Mouse (Mus musculus) embryo, embryonic 11 days (tissue): ENCODE data around the gene Il18rap.

ENCODE experiments used
- DNase-seq: peaks from one replicate; pipeline ENCODE4 v3.0.0-alpha.2; 2015

Gene Il18rap

GRCm38 (mm10) chr1:40514851-40515585 lies at the start of gene Il18rap:
Gene Il18rap (plus strand): TSS chr1:40515362.
- DNase-seq = peak; percentile 4

DNA sequence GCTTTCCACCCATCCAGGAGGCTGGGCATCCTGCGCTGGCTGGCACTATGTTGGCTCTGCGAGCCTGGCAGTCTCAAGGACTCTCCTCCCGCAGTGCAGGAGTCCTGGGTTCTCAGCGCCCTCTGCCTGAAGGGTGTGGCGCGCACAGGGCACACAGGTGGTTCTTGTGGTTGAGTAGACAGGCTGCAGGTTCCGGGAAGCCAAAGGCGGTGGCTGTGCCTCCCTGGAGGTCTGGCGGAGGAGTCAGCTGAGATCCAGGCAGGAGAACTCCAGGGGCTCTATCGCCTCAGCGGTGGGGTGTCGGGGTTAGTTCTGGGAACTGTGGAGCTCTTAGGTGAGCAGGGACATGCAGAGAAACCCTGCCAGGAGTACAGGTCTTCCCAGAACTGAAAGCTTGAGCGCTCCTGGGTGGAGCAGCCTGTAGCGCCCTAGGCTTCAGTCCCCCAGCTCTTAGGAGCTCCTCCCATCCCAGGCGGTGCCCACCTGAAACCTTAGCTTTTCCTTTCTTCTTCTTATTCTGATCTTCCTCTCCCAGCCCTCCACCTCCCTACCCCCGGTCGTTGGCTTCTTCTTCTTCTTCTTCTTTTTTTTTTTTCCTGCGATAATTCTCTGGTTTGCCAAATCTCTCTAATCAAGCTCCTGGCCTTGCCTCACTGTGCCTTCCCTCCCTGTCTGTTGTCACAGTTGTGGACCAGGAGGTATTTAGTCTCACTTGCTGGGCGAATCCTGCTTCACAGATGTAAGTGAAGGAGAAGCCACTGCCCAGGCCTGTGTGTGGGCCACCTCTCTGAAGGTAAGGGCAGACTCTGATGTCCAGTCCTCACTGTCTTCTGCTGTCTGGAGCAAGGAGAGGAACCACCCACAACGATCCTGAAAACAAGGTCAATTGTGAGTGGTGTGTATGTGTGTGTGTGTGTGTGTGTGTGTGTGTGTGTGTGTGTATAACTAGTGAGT lies 49.4 kb upstream of the Il18rap start, which contains the start of gene Il18r1:
Gene Il18r1 (plus strand): TSS at position 76 of the 954 bp plus-strand sequence.
- DNase-seq = no peak

DNA sequence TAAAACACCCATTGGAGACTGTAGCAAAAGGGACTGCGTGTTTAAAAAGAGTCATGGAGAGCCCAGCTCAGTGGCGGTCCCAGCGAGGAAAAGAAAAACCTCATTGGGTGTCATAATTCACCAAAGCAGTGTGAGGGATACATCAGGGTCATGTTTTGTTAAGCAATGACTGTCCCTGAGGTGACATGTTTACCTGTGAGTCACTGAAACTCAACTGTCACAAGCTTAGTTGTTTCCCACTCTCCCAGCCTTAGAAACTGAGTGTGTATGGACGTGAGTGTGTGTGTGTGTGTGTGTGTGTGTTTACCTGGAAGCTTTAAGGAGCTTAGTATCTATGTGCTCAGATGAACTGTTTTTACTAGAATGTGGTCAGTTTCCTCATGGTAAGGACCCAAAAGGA lies 47.9 kb upstream of the Il18rap start:
- DNase-seq = no peak

- no peak for DNase-seq
These were observed 46.4 kb upstream of the Il18rap start for GRCm38 (mm10) chr1:40468805-40469204.

DNA sequence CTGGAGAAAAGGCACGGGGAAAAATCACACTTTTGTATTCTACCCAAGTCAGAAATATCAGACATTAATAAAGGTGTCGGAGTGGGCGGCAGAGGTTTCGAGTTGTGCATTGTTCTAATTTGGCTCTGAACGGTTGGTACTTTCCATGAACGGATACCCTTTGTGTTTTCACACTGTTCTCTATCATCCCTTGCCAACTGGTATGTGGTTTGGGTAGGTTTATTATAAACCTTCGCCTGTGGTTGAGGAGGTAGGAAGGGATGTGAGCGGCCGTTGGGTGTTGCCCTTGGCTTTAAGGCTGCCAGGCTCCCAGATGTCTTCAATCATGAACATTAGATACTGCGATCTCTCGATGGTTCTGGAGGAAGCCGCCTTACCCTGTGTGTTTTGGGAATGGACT lies 45.3 kb upstream of the Il18rap start:
- DNase-seq = no peak

- DNase-seq = no peak
These were observed 42.8 kb upstream of the Il18rap start for GRCm38 (mm10) chr1:40472401-40472800.

- no peak for DNase-seq
These were observed 41.5 kb upstream of the Il18rap start for GRCm38 (mm10) chr1:40473640-40474039.

- DNase-seq = no peak
These were observed 40.8 kb upstream of the Il18rap start for GRCm38 (mm10) chr1:40474336-40474735.

DNA sequence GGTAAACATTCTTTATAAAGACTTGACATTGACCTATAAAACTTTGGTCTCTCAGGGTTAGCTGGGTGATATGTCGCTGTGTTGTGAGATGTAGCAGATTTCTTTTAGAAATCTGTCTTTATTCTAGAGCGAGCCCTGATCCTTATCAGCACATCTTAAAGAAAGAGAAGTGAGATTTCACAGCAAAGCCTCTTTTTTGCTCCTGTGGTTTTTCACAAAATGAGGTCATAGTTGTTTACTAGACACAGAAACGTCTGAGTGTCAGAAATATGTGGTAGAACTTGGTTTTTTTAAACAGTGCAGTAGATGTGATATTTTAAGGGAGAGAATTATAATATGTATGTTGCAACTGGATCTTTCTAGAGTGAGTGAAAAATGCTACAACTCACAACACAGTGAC lies 39.5 kb upstream of the Il18rap start:
- DNase-seq = no peak

DNA sequence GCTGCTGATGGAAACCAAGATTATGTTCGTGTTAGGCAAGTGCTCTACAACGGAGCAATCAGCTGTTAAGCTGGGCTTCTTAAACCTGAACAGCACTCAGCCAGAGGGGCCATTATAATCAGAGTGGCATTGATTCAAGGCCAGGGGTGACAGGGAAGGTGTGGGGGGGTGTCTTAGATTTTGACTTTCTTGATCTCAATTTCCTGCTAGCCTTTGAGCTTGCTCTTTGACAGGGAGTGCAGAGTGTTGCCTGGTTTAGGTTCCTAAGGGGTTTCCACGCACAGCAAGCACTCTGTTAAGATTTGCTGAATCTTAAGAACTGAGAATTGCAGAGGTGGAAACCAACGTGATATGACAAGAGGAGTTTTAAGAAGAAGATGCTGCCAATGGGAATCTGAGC lies 38.4 kb upstream of the Il18rap start:
- DNase-seq = no peak

DNA sequence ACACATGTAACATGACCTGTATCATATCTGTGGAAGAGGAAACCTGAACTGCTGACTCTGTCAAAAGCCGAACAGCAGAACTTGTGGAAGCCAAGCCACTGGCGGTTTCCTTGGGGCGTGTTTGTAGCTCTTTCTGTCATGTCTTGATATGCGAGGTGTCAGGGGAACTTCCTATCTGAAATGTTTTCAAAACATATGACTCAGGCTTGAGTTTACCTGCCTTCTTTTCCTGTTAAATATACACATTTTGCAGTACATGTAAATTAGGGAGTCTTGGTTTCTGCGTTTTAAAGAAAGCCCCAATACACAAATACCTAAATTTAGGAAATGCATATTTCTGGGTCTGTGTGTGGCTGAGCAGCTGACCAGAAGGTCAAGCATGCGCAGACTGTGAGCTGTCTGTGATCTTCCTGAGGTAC lies 35.6 kb upstream of the Il18rap start:
- DNase-seq = no peak

DNA sequence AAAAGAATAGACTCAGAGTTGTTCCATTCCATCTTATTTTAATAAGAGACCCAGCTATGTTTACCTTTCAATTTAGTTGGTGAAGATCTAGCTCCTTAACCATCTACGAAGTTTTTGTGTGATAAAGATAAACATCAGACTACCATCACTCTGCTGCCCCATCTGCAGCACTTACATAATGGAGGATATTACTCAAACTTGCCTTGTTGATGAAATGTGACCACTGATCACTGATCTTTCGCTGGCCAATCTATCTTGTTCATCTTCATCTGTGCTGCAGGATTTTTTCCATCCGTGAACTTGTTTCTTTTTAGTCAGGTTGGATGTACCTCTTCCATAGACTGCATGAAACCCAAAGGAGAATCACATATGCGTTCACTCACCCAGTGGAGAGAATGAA lies 20.6 kb upstream of the Il18rap start:
- DNase-seq = no peak

DNA sequence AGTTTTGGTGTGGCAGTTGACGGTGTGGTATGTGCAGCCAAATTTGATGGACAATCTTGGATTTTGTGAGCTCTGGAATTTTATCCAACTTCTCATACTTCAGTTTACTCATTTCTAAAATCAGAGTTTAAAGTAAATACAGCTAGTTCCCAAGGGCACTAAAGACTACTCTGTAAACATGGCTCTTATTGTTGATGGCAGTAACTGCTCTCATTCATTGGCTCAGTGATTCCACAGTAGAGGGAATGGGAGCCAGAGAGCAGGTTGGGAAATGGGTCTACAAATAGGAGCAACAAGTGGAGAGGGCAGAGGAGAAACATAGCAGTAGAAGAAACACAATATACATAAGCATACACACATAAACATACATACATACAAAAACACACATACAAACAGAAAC lies 15.5 kb upstream of the Il18rap start:
- DNase-seq = no peak

DNA sequence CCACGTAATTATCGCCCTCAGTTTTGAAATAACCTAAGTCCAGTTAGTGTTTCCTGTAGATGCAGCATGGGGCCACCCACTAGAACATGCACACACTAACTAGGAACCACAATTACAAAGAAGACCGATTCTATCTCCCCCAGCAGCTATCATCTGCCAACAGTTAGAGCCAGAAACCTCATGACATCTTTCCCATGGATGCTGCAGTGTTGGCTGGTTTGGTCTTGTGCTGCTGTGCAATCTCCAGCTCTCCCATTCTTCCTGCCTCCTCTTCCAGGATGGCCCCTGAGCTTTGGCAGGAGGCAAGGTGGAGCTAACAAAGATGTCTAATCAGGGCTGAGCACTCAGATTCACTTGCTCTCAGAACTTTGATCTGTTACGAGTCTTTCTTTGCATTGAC lies 14.0 kb upstream of the Il18rap start:
- no peak for DNase-seq

- no peak for DNase-seq
These were observed 13.4 kb upstream of the Il18rap start for GRCm38 (mm10) chr1:40501546-40502398.

DNA sequence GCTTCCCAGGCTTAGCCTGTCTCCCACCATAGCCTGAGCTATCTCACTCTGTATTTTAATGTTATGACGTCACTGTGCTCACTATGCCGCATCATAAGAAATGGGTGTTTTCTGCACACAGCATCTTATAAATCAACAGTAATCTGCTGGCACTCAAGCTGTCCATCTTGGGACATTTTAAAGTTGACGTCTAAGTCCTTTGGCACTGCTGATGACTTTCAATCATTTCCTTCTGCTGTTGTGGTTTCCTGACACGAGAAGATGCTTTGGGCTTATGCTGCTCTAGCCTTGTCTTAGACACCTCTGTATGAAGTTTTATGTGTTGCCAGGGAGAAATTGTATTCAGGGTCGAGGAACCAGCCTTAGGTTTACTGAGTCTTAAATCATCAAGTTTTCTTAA lies 10.6 kb upstream of the Il18rap start:
- no peak for DNase-seq

DNA sequence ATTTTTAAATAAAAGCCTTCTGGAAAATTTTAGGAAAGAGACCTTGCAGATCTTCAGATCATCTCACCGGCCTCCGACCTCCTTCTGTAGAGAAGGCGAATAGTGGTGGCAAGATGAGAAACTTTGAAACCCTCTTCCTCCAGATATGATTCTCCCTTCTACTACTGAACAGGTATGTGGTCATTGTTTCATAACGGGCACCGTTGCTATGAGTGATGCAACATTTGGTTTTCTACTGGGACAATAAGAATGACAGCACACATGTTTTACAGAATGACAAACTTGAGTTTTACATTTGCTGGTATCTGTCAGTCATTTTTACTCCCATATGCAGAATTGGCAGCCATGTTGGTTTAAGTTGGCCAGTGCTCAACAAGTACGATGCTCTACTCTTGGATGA lies 1.2 kb downstream of the Il18rap start:
- DNase-seq = no peak

DNA sequence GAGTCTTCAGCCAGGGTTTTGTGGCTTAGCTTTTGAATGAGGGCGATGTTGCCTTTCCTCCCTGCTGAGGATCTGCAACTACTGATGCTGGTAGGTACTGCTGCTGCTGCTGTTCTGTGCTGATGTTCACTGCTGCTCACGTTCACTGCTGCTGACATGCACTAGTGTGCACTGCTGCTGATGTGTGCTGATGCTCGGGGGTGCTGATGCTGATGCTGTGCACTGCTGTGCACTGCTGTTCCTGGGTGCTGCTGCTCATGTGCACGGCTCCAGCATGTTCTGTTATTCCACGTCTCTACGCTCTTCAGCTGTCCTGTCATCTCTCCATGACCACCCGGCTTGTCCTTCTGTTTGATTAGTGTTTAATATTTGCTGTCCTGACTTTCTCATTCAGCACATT lies 7.8 kb downstream of the Il18rap start:
- no peak for DNase-seq

- DNase-seq = no peak
These were observed 9.0 kb downstream of the Il18rap start for GRCm38 (mm10) chr1:40523971-40524722.

DNA sequence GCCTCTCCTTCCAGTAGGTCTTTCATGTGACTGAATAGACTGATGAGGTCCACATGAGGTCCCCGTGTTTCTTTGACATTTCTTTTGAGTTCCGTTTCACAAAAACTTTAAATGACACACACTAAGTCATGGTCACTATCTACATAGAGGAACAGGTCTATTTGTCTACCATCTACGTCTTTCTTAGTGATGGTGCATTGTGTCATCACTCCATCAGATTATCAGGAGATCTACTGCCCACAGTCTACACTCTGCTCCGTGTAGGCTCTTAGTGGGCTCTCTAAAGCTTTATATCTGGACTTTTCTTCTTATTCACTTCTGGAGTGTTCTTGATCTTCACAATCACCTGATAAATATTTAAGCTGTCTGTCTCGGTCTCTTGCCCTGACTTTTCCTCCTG lies 14.1 kb downstream of the Il18rap start:
- DNase-seq = no peak

GRCm38 (mm10) chr1:40537577-40537976 lies 22.4 kb downstream of the Il18rap start:
- no peak for DNase-seq

- DNase-seq = peak; percentile 83
These were observed 29.5 kb downstream of the Il18rap start for GRCm38 (mm10) chr1:40544650-40545049.
